Mouse (Mus musculus): ENCODE measurements around the gene Lclat1.

GRCm38 (mm10) chr17:73233975-73234374 lies 126.2 kb downstream of the Lclat1 start:
- TF ChIP-seq CHD1 (IDR thresholded peaks at IDR 0.05; ENCODE audit: low read depth, low read length) = no peak
- no peak for TF ChIP-seq ZMIZ1 (IDR thresholded peaks at IDR 0.05; ENCODE audit: low read depth, low read length)
- no peak for TF ChIP-seq JUND (conservative IDR thresholded peaks at IDR 0.05; ENCODE audit: low read depth, low read length)
- TF ChIP-seq EP300 (IDR thresholded peaks at IDR 0.05; ENCODE audit: low read length) = no peak
- TF ChIP-seq USF1 (IDR thresholded peaks at IDR 0.05; ENCODE audit: low read depth, low read length) = no peak
- TF ChIP-seq SIN3A (IDR thresholded peaks at IDR 0.05; ENCODE audit: low read length) = no peak
- no peak for TF ChIP-seq POLR2A (IDR thresholded peaks at IDR 0.05; ENCODE audit: low read depth, low read length)

Measured in CH12.LX (cell line).